Mouse (Mus musculus) left cerebral cortex, adult 8-10 months (tissue): Measurements from ENCODE around the gene Sbk1. TPM values are rescaled to one million over a fixed set of nuclear protein-coding genes. Genes with fewer than 3 reads are reported as not detected.

Source experiments
- DNase-seq, 2 experiments: peaks; one replicate each; pipeline ENCODE4 v3.0.0; 2022; ENCODE audit warnings: low spot score in 2 of 2
- total RNA-seq, 4 experiments: library from RNA; stranded (reverse); gene quantifications; 2 replicates each; pipeline ENCODE4 v1.2.4; 2022

Gene Sbk1
- total RNA-seq, 4 experiments from 2014 or later, result 50.0 to 62.1 (median 56.5) TPM

DNA sequence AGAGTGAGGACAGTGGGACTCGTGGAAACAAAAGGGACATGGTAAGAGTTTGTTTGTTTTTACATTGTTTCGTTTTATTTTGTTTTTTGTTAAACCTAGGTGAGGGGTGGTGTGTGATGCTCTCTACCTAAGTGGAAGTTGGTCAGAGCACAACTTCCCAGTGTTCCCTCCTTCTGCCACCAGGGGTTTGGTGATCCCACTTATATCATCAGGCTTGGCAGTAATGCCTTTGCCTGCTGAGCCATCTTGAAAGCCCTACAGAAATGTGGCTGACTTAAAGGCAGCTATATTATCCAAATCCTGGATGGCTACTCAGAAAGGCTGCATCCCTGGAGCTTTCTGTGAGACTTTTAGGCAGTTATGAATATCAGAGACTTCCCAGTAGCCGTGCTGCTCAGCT is 60.3 kb downstream of the Sbk1 start:
- no peak for DNase-seq

DNA sequence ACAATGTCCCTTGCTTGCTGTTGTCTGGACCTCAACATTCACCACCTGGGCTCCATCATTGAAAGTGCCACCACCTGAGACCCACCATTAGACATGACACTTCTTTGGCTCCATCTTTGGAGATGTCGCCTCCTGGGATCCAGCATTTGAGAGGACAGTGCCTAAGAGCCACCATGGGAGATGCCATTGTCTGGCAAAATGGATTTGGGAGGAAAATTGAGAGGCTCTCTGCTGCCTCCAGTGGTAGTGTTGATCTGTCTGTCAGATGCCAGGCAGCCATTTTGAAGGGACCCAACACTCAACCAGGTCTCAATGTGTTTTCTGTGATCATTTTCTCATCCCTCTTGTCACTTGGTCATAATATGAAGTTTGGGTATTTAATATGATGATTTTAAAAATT is 63.1 kb downstream of the Sbk1 start:
- no peak for DNase-seq

DNA sequence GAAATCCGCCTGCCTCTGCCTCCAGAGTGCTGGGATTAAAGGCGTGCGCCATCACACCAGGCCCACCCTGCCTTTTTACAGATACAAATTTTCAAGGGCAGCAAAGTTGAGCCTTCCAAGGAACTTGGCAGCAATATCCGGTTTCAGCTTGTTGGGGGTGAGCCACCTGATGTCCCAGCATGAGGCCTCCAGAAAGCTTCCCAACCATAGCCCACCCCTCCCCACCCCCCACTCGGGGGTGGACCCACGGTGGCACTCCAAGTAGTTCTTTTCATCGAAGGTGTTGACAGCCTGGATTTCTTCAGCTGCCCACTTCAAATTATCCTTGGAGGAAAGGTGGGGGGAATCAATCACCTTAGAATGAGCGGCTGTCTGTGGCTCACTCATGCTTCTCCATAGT is 66.5 kb downstream of the Sbk1 start:
- no peak for DNase-seq

DNA sequence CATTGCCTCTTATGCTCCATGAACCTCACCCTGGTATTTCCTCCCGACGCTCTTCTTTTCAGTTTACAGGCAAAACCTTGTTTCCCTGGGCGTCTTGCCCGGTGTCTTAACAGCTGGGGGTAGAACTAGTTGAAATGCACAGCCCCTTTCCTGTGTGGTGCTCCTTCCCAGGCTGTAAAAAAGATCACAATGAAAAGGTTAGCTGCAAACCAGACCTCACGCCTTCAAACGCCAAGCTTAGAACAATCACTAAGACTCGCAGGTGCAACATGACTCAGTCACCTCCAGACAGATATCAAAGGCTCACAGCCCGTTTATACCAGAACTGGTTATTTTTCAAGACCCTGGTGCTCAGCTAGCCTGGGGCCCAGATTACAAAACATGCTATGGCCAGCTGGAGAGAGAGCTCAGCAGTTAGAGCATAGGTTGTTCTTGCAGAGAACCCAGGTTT is 67.1 kb downstream of the Sbk1 start:
- DNase-seq, result no peak

DNA sequence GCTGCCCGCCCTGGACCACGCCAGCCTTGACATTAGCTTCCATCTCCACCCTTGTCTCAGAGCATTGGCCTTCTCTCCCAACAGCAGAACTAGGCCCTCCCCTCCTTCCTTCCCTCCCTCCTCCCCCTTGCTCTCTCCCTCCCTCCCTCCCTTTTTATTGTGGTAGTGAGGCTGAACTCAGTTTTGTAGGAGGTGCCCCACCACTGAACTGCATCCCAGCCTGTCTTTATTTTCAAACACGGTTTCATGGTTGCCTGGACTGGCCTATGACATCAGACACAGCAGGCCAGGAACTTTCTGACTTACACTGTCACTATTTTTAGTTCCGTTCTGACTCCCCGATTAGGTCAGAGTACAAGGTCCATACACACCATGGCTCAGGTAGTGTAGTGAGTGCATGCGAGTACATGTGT is 67.8 kb downstream of the Sbk1 start:
- DNase-seq, result no peak

DNA sequence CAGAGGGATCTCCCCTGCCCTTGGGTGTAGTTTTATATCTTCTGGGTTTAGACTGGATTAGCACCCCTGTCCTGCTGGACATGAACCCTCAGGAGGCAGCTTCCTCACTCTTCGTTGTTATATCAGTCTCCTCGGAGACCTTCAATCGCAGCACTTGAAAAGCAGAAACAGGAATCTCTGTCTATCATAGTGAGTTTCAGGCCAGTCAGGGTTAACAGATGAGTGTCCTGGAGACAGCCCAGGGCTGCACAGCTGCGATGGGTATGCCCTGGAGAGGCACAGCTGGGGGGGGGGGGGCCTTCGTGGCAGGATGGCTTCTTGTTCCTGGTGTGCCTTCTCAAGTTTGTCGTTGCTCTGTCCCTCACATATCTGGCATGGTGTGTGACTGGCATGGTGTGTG is 68.5 kb downstream of the Sbk1 start:
- no peak for DNase-seq

Other genes starting within 250 kb of the Sbk1 start
- 10 to 100 TPM; 68.2 to 76.7 (median 73.7) TPM for gene Gsg1l, start 190.2 kb upstream of the Sbk1 start, total RNA-seq
- 100 to 1,000 TPM in 1 of 4 experiments, 10 to 100 TPM in 3; 88.8 to 104 (median 97.5) TPM for gene Xpo6, start 72.1 kb upstream of the Sbk1 start, total RNA-seq
- 1 to 10 TPM in 1 of 4 experiments, under 1 TPM in 3; 0.30 to 1.1 (median 0.84) TPM for gene Lat, start 97.0 kb downstream of the Sbk1 start, total RNA-seq
- 10 to 100 TPM; 69.2 to 85.9 (median 79.1) TPM for gene Spns1, start 104.8 kb downstream of the Sbk1 start, total RNA-seq
- 1 to 10 TPM; 4.4 to 6.4 (median 5.3) TPM for gene Nfatc2ip, start 124.1 kb downstream of the Sbk1 start, total RNA-seq
- not detected for gene Cd19, start 142.3 kb downstream of the Sbk1 start, total RNA-seq
- gene Rabep2, start 156.1 kb downstream of the Sbk1 start, total RNA-seq, result 10 to 100 TPM; 12.0 to 16.0 (median 13.7) TPM
- 1 to 10 TPM in 3 of 4 experiments, under 1 TPM in 1; 0.95 to 9.4 (median 5.3) TPM for gene Atp2a1, start 190.5 kb downstream of the Sbk1 start, total RNA-seq
- 10 to 100 TPM; 64.2 to 70.0 (median 67.1) TPM for gene Sh2b1, start 202.8 kb downstream of the Sbk1 start, total RNA-seq
- gene Tufm, start 214.7 kb downstream of the Sbk1 start, total RNA-seq, result 10 to 100 TPM; 77.6 to 99.8 (median 84.1) TPM
- gene Atxn2l, start 230.8 kb downstream of the Sbk1 start, total RNA-seq, result 100 to 1,000 TPM in 3 of 4 experiments, 10 to 100 TPM in 1; 98.1 to 122 (median 112) TPM